ENCODE assay signal across 13 mouse cellular contexts in the genomic region with DNA sequence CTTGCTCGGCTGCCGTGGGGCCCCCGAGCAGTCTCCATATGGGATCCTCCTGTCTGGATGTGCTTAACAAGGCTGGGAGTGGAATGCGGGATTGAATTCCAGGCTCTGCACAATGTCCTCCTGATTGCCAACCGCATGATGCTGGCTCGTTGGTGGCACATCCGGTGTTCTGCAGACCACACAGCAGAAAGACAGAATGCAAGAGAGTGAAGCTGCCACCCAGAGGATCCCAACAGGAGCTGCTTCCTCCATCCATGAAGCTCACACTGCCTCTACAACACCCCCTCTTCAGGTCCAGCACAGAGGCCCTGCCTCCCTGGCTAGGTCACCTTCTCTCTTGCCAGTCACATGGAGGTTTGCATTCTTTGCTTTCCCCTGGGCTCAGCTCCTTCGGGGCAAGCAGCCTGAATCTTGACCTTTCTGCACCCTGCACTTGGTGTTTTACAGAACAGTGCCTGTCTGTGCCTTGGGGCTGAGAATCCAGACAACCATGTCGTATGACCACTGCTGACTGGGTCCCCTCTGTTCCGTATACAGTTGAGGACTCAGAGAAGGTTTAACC. TPM values are rescaled to one million over a fixed set of nuclear protein-coding genes. Genes with fewer than 3 reads are reported as not detected.
A peak's percentile ranks its signal among the peaks of the same experiment; 100 is the strongest.
DNase-seq lines count a peak whose midpoint lies in the region; ATAC-seq and TF ChIP-seq lines count a peak whose summit lies in the region.
"Had no signal": no experiment of that assay in that cellular context is flagged by ENCODE, and none has a peak within 500 bp of the region (broad histone marks: within the 10 kb centered on the region; RNA-seq: fewer than 3 reads in every experiment).

No protein-coding gene starts in this region.

- peak; percentile 92 for ATAC-seq in Patski

- no peak overlapping the region for H3K4me3 ChIP-seq in left cerebral cortex, adult 2 months
- H3K4me3 ChIP-seq: limb, embryonic 10.5 days had no signal

- intact Hi-C loops in heart, postnatal 36 days (cut with DNase I), result no loop called here
- intact Hi-C loops in left cerebral cortex, adult 2 months (cut with DNase I), result no loop called here

- POLR2A ChIA-PET in Patski (lab: Charles Lee), result no interaction called here

- CTCF ChIA-PET in Patski (lab: Charles Lee), result interaction anchor here (0.7 to 1.8 kb wide), 6 partner anchors 14 to 182 kb away, joined by 3 to 7 read pairs (median 4); no protein-coding TSS in a partner anchor

- peak; percentile 32 for TF ChIP-seq CTCF in left cerebral cortex, adult 2 months (IDR thresholded peaks at IDR 0.05)
- TF ChIP-seq CTCF in Patski (IDR thresholded peaks at IDR 0.05), result peak; percentile 56

- no peak overlapping the region for H3K27ac ChIP-seq in left cerebral cortex, adult 2 months
- H3K27ac ChIP-seq: limb, embryonic 10.5 days; macrophage had no signal

- in situ Hi-C loops in Patski (cut with MboI; ENCODE audit: low pct_unique_long_range_greater_than_20kb), result no loop called here

- peak; percentile 92 for DNase-seq in heart, adult 11 months
- no peak for DNase-seq in heart, postnatal 36 days
- no peak for DNase-seq in left cerebral cortex, adult 2 months (ENCODE audit: extremely low spot score in 1 of 2, low spot score in 2 of 2)
- no peak for DNase-seq in left cerebral cortex, adult 8-10 months (ENCODE audit: low spot score in 2 of 2)
- DNase-seq in Patski (ENCODE audit: low read depth, low spot score), result peak; percentile 42
- DNase-seq in kidney, postnatal 36 days, result peak; percentile 38 to 62
- DNase-seq in right cerebral cortex, postnatal 36 days (ENCODE audit: low spot score in 2 of 2), result no peak
- no peak for DNase-seq in thymus, postnatal 14 days
- DNase-seq: cerebellum, postnatal 36 days; retina, postnatal 1 day; thymus, postnatal 36 days had no signal

- H3K27me3 ChIP-seq in Patski, result no peaks in the 10 kb centered on the region

RNA-seq across cellular contexts. Expression of a gene that starts 39.6 kb away (rescaled TPM):
- 10 to 100 TPM; 44.0 to 51.0 TPM for total RNA-seq in heart, postnatal 36 days (2021)
- 10 to 100 TPM; 56.6 to 60.0 TPM for total RNA-seq in left cerebral cortex, adult 2 months (2021)
- 10 to 100 TPM; 55.7 to 68.0 (median 63.1) TPM for total RNA-seq in left cerebral cortex, adult 8-10 months (2022)
- 132 TPM for polyA plus RNA-seq in Patski (2021)

RNA-seq across cellular contexts. Expression of a gene that starts 56.5 kb away (rescaled TPM):
- total RNA-seq in heart, postnatal 36 days (2021), result 10 to 100 TPM; 14.7 to 16.7 TPM
- total RNA-seq in left cerebral cortex, adult 2 months (2021), result 10 to 100 TPM; 11.8 to 13.2 TPM
- 10 to 100 TPM; 12.8 to 14.8 (median 13.1) TPM for total RNA-seq in left cerebral cortex, adult 8-10 months (2022)
- 23.2 TPM for polyA plus RNA-seq in Patski (2021)

Comparison
In these comparisons a context has a peak if more than half of its experiments do, and no peak if none do; other contexts are left out.
1. DNase-seq: peak in heart, adult 11 months (single experiment), Patski (single experiment) and kidney, postnatal 36 days (2 of 2); none in heart, postnatal 36 days (0 of 2), left cerebral cortex, adult 2 months (0 of 2), left cerebral cortex, adult 8-10 months (0 of 2), right cerebral cortex, postnatal 36 days (0 of 2) and thymus, postnatal 14 days (single experiment).